Mouse (Mus musculus) left cerebral cortex, postnatal 10 days (tissue): Measurements from ENCODE around the gene Ugt1a8. TPM values are rescaled to one million over a fixed set of nuclear protein-coding genes. Genes with fewer than 3 reads are reported as not detected.
"Not testable (repeated sequence)": the region's sequence is repeated elsewhere in the genome, so short reads cannot be mapped to it uniquely, and the experiment has no call there.

Source experiments
- DNase-seq, 2 experiments: peaks; one replicate each; pipeline ENCODE4 v3.0.0; 2021 to 2022; ENCODE audit warnings: low spot score in 2 of 2, mixed read lengths in 1 of 2; ENCODE audit errors: extremely low spot score in 1 of 2
- intact Hi-C: fragments of 180-260 bp; cut with DNase I; formaldehyde crosslinking; loops from one replicate; pipeline ENCODE4 v1.15.1; 2025
- total RNA-seq, 2 experiments: library from RNA; stranded (reverse); gene quantifications; 2 replicates each; pipeline ENCODE4 v1.2.3; 2021

Gene Ugt1a8
- not detected for total RNA-seq

GRCm38 (mm10) chr1:88087513-88087912 lies at the start of gene Ugt1a8:
Ugt1a8 (plus strand) TSS chr1:88087813.
- DNase-seq = no peak
- intact Hi-C loops = no loop called here

DNA sequence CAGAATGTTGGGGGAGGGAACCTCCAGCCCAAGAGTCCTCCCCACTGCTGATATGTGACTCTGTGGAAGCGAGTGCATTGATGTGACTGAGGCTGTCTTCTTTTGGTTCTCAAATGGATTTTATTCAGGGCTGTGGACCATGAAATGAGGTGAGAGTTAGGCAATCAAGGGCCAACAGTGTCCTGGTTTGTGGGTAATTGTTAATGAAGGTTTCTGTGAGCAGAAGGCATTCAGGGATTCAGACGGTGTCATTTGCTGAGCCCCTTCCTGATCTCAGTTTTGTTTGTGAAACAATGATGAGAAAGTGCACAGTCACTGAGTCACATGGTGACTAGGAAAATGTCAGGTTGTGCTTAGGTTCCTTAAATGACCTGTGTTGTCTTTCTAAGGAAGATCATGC lies 44.6 kb upstream of the Ugt1a8 start:
- DNase-seq, intact Hi-C loops: not testable (repeated sequence)

DNA sequence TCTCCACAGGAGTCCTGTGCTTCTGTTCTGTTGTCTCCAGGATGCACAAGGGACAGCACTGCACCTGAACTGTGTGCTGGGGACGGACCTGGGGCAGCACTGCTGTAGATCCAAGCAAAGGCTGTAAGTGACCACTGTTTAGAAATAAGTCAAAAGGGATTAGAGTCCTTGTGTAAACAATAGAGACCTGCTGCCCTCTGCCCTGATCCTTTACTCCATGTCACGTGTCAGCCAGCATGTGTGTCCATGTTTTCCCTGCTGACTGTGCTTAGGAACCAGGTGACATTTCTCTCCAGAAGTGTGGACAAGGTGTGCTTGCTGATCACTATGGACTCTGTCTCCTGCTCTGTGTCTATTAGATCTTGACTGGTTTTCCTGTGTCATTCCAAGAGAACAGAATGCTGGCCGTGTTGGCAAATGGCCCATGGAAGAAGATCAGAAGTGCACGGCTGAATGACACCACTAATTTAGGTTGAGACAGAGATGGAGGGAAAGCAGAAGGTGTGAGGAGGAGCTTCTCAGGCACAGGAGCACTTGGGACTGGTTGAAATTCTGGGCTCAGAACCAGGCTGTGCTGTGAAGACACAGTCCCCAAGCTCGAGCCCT lies 42.7 kb upstream of the Ugt1a8 start:
- DNase-seq, intact Hi-C loops: not testable (repeated sequence)

DNA sequence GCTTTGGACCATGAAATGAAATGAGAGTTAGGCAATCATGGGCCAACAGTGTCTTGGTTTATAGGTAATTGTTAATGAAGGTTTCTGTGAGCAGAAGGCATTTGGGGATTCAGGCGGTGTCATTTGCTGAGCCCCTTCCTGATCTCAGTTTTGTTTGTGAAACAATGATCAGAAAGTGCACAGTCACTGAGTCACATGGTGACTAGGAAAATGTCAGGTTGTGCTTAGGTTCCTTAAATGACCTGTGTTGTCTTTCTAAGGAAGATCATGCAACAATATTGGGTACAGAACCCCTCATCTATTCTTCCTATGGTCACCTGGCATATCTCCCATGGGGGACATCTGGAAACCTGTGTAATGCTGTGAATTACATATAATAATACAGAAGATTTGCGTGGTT lies 40.2 kb upstream of the Ugt1a8 start:
- intact Hi-C loops, DNase-seq: not testable (repeated sequence)

DNA sequence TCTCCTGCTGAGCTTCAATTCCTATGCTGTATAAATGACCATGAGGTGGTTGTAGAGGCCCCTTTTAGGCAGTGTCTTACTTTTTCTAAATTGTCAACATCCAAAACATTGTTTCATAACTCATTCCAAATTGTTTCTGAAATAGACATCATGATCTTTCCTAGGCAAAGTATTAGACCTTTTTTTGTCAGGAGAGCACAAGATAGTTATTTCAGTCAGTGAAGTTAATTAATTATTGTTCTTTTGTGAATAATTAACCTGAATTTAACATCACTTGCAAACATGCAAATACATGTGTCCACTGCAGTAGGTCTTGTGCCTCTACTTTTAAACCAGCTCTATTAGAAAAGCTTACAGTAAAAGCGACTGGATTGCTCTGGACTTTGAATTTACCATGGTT lies 32.5 kb upstream of the Ugt1a8 start, which contains the start of gene Ugt1a10:
Ugt1a10 (plus strand) TSS at position 301 of the 400 bp plus-strand sequence.
- intact Hi-C loops = no loop called here
- DNase-seq = no peak

- intact Hi-C loops = not testable (repeated sequence)
Observed at GRCm38 (mm10) chr1:88066472-88067102, 21.0 kb upstream of the Ugt1a8 start.

GRCm38 (mm10) chr1:88070495-88070894 lies 17.1 kb upstream of the Ugt1a8 start, which contains the start of gene Ugt1a9:
Ugt1a9 (plus strand) TSS chr1:88070800.
- no peak for DNase-seq
- intact Hi-C loops = no loop called here

More at GRCm38 (mm10) chr1:88066472-88067102, 21.0 kb upstream of the Ugt1a8 start:
- DNase-seq = not testable (repeated sequence)

GRCm38 (mm10) chr1:88070902-88071301 lies 16.7 kb upstream of the Ugt1a8 start:
- intact Hi-C loops = no loop called here
- DNase-seq = no peak

GRCm38 (mm10) chr1:88074471-88074870 lies 13.1 kb upstream of the Ugt1a8 start:
- intact Hi-C loops = no loop called here

GRCm38 (mm10) chr1:88077128-88077527 lies 10.5 kb upstream of the Ugt1a8 start:
- intact Hi-C loops = no loop called here
- DNase-seq = no peak

More at GRCm38 (mm10) chr1:88074471-88074870, 13.1 kb upstream of the Ugt1a8 start:
- no peak for DNase-seq

- intact Hi-C loops = no loop called here
- no peak for DNase-seq
Observed at GRCm38 (mm10) chr1:88081670-88082069, 5.9 kb upstream of the Ugt1a8 start.

- DNase-seq = no peak
- intact Hi-C loops = no loop called here
Observed at GRCm38 (mm10) chr1:88086125-88086524, 1.5 kb upstream of the Ugt1a8 start.

DNA sequence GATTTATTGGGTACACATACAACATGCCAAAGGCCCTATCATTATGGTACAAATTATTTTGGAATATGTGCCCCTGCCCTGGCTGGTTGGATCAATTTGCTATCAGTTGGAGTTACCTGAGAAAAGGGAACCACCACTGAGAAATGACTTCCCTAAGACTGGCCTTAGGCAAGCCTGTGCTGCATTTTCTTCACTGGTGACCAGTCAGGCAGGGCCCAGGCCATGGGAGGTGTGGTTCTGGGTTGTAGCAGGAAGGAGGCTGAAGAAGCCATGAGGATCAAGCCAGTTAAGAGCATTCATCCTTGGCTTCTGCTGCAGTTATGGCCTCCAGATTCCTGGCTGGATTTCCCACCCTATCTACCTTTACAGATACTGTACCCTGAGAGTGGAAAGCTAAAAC lies 4.7 kb downstream of the Ugt1a8 start:
- DNase-seq = no peak
- intact Hi-C loops = no loop called here

DNA sequence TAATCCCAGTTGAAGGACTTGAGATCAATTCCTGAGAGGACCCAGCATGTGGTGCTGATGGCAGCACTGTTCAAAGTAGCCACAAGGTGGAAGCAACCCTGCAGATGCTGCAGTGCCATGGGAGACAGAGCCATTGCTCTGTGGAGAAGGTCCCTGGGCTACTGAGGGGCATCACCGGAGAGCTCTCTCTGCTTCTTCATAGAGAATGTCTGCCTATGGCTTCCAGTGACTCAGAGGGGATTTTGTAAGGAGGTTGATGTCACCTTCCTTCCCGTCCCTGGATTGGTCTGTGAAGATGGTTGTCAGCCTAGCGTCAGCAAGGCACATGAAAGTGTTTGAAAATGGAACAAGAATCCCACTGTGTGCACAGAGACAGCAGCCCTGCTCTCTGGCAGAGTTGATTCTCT lies 6.7 kb downstream of the Ugt1a8 start:
- DNase-seq, intact Hi-C loops: not testable (repeated sequence)

- peak in 1 of 2 experiments; percentile 1 for DNase-seq
- intact Hi-C loops = no loop called here
Observed at GRCm38 (mm10) chr1:88094941-88095492, 7.4 kb downstream of the Ugt1a8 start, which contains the start of gene Ugt1a7c. Ugt1a7c (plus strand) TSS chr1:88095062.

DNA sequence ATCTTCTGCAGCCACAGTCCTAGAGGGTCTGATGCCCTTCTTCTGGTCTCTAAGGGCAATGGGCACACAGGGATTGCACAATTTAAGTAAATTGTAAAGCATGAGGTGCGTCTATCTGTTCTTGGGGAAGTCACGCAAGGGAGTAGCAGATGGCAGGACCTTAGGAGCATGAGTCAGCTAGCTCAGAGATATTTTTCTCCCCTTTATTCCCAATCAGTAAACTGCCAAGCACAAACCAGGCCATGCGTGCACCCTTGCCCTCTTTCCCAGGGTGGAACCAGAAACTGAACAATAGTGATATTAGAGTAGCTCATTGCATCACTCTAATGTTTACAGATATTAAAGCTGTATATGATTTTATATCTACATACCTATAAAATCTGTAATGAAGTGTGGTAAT lies 10.9 kb downstream of the Ugt1a8 start:
- intact Hi-C loops, DNase-seq: not testable (repeated sequence)

GRCm38 (mm10) chr1:88099691-88100090 lies 12.1 kb downstream of the Ugt1a8 start:
- DNase-seq, intact Hi-C loops: not testable (repeated sequence)

GRCm38 (mm10) chr1:88103019-88103418 lies 15.4 kb downstream of the Ugt1a8 start, which contains the start of gene Ugt1a6b:
Ugt1a6b (plus strand) TSS chr1:88103252.
- DNase-seq, intact Hi-C loops: not testable (repeated sequence)

GRCm38 (mm10) chr1:88103697-88104468 lies 16.3 kb downstream of the Ugt1a8 start:
- not testable (repeated sequence) for DNase-seq

More at GRCm38 (mm10) chr1:88103697-88104468, 16.3 kb downstream of the Ugt1a8 start:
- intact Hi-C loops = not testable (repeated sequence)
